Mouse (Mus musculus): Measurements from ENCODE around the gene Syt8.

GRCm38 (mm10) chr7:142474799-142475198 lies 40.1 kb downstream of the Syt8 start:
- no peak for TF ChIP-seq CTCF (IDR thresholded peaks at IDR 0.05; ENCODE audit: extremely low read depth, insufficient read depth, low read length)
- TF ChIP-seq POLR2A (IDR thresholded peaks at IDR 0.05; ENCODE audit: extremely low read depth, insufficient read depth, low read length) = no peak
